Mouse (Mus musculus) forebrain, embryonic 15.5 days (tissue): ENCODE results near the gene Cbx6. TPM values are rescaled to one million over a fixed set of nuclear protein-coding genes. Genes with fewer than 3 reads are reported as not detected.
A peak's percentile ranks its signal among the peaks of the same experiment; 100 is the strongest.

Experiments used
- ATAC-seq: fragments of 200-750 bp; cut with Nextera tagmentation; replicated peaks from 2 replicates; pipeline ENCODE4 v1.8.0; 2017; ENCODE audit warnings: mild to moderate bottlenecking, moderate TSS enrichment, moderate library complexity
- H3K27ac ChIP-seq: fragments of 300-500 bp; sonication (generic); replicated peaks from 2 replicates; pipeline ENCODE4 v1.5.1; 2015; ENCODE audit warnings: mild to moderate bottlenecking, inconsistent platforms
- H3K27me3 ChIP-seq: fragments of 300-500 bp; sonication (generic); 2 replicates; pipeline ENCODE4 v1.6.1; 2015; ENCODE audit warnings: inconsistent platforms
- H3K36me3 ChIP-seq: fragments of 300-500 bp; sonication (generic); 2 replicates; pipeline ENCODE4 v1.6.1; 2015; ENCODE audit warnings: mild to moderate bottlenecking, inconsistent platforms
- H3K4me1 ChIP-seq: fragments of 300-500 bp; sonication (generic); 2 replicates; pipeline ENCODE4 v1.6.1; 2015; ENCODE audit warnings: inconsistent platforms
- H3K4me2 ChIP-seq: fragments of 300-500 bp; sonication (generic); replicated peaks from 2 replicates; pipeline ENCODE4 v1.6.1; 2015; ENCODE audit warnings: mild to moderate bottlenecking, inconsistent platforms
- H3K4me3 ChIP-seq: fragments of 300-500 bp; sonication (generic); 2 replicates; pipeline ENCODE4 v1.5.1; 2015; ENCODE audit warnings: mild to moderate bottlenecking, inconsistent platforms
- H3K9ac ChIP-seq: fragments of 300-500 bp; sonication (generic); replicated peaks from 2 replicates; pipeline ENCODE4 v1.6.1; 2015; ENCODE audit warnings: mild to moderate bottlenecking, inconsistent platforms
- H3K9me3 ChIP-seq: fragments of 300-500 bp; sonication (generic); 2 replicates; pipeline ENCODE4 v1.6.1; 2016; ENCODE audit warnings: inconsistent platforms
- WGBS: fragments of 180-500 bp; shearing (Covaris S2); methylation state at CpG from one replicate; pipeline ENCODE4 v1.1.7; 2015; ENCODE audit warnings: mixed read lengths; 5-methylcytosine and 5-hydroxymethylcytosine counted together
- polyA plus RNA-seq: library from polyadenylated mRNA; unstranded; fragments of >200 nt; fragmentation: Nextera tagmentation; extraction: Ambion mirVana; gene quantifications from 2 replicates; pipeline ENCODE4 v1.2.1, GENCODE M21; 2015

The Cbx6 gene
- polyA plus RNA-seq, 1 experiment from 2014 or later, result 52.7 TPM

DNA sequence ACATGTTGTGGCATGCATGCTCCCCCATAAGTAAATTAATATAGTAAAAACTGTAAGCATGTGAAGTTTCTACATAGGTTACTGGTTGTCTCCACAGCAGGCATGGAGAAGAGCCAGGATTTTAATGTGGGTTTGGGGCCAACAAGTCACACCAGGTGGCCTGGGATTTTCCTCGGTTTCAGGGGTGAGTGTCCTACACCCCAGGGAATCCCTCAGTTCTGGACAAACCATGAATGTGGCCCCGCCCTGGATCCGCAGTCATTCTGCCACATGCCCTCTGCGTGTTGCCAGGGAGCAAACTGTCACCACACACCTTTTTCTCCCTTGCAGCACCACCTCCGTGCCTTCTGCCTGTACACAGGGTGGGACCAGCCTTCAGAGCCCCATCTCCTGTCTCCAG is 25.8 kb downstream of the Cbx6 start:
- Histone ChIP-seq H3K4me1 (peaks cover 9% of the 10 kb centered on the region), H3K36me3 (no peaks in the 10 kb centered on the region), H3K4me2 (no peak overlapping the region), H3K9ac (no peak overlapping the region), H3K9me3 (no peaks in the 10 kb centered on the region), H3K4me3 (no peak overlapping the region), H3K27me3 (peaks cover 27% of the 10 kb centered on the region), H3K27ac (no peak overlapping the region)
- ATAC-seq, result no peak
- 55% methylated on average over 5 of the region's 5 CpGs for WGBS

DNA sequence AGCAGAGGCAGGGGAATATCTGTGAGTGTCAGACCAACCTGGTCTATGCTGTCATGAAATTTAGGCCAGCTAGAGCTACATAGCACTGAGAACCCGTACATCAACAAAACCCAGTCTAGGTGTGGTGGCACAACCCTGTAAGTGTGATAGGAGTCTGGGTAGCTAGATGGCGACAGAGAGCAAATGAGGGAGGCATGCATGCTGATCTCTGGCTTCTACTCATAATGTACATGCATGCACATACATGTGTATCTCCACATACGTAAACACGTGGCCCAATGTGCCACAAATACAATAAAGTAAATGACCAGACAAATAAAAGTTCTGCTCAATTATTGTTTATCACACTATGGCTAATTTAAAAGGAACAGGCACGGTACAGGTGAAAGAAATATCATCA is 26.4 kb downstream of the Cbx6 start:
- ATAC-seq, result no peak

DNA sequence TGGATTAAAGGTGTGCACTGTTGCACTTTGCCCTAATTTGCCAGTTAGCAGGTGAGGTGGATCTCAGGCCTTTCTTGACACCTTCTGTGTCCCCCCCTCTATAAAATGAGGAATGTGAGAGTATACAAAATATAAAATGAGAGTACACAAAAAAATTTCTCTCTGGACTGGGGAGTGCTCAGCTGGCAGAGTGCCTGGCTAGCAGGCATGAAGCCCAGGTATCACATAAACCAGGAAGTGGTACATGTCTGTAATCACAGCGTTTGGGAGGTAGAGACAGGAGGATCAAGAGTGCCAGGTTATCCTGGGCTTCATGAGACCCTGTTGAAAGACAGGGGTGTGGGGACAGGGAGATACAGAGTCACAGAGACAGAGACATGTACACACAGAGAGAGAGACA is 27.4 kb downstream of the Cbx6 start:
- no peak overlapping the region for H3K4me2 ChIP-seq
- no peak overlapping the region for H3K9ac ChIP-seq
- no peak overlapping the region for H3K4me3 ChIP-seq
- H3K27ac ChIP-seq, result no peak overlapping the region
- peaks cover 22% of the 10 kb centered on the region for H3K4me1 ChIP-seq
- WGBS, result 43% methylated on average over 1 of the region's 1 CpGs
- H3K36me3 ChIP-seq, result no peaks in the 10 kb centered on the region
- peaks cover 42% of the 10 kb centered on the region for H3K27me3 ChIP-seq
- H3K9me3 ChIP-seq, result no peaks in the 10 kb centered on the region
- ATAC-seq, result no peak

More for the DNA sequence above, 26.4 kb downstream of the Cbx6 start:
- no peak overlapping the region for H3K9ac ChIP-seq
- peaks cover 14% of the 10 kb centered on the region for H3K4me1 ChIP-seq
- peaks cover 33% of the 10 kb centered on the region for H3K27me3 ChIP-seq
- H3K4me3 ChIP-seq, result no peak overlapping the region
- no peak overlapping the region for H3K27ac ChIP-seq
- no peak overlapping the region for H3K4me2 ChIP-seq
- no peaks in the 10 kb centered on the region for H3K9me3 ChIP-seq
- H3K36me3 ChIP-seq, result no peaks in the 10 kb centered on the region
- 29% methylated on average over 5 of the region's 5 CpGs for WGBS

DNA sequence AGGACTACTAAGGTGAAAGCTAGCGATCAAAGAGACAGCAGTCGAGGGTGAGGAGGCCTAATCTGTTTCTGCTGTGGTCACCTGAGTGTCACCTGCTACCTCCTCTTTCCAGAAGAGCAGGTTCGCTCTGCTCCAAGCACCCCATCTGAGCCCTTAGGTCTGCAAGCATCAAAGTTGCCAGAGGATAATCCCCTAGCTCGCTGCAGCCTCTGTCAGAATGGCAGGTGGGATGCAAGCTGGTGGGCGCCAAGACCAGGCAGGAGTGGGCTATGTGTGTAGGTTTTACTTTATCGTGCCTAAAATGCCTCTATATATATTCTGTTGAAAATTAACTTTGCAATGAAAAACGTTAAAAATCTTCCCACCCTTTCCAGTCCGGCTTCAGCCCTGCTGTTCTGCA is 29.2 kb downstream of the Cbx6 start:
- H3K36me3 ChIP-seq, result no peaks in the 10 kb centered on the region
- H3K27me3 ChIP-seq, result peaks cover 49% of the 10 kb centered on the region
- H3K4me2 ChIP-seq, result peak overlapping the region; percentile 78
- peak overlapping the region; percentile 62 for H3K4me3 ChIP-seq
- peaks cover 22% of the 10 kb centered on the region for H3K4me1 ChIP-seq
- no peak for ATAC-seq
- WGBS, result 19% methylated on average over 8 of the region's 8 CpGs
- H3K27ac ChIP-seq, result no peak overlapping the region
- peak overlapping the region; percentile 63; the same call in 1 of the 2 replicates for H3K9ac ChIP-seq
- no peaks in the 10 kb centered on the region for H3K9me3 ChIP-seq

DNA sequence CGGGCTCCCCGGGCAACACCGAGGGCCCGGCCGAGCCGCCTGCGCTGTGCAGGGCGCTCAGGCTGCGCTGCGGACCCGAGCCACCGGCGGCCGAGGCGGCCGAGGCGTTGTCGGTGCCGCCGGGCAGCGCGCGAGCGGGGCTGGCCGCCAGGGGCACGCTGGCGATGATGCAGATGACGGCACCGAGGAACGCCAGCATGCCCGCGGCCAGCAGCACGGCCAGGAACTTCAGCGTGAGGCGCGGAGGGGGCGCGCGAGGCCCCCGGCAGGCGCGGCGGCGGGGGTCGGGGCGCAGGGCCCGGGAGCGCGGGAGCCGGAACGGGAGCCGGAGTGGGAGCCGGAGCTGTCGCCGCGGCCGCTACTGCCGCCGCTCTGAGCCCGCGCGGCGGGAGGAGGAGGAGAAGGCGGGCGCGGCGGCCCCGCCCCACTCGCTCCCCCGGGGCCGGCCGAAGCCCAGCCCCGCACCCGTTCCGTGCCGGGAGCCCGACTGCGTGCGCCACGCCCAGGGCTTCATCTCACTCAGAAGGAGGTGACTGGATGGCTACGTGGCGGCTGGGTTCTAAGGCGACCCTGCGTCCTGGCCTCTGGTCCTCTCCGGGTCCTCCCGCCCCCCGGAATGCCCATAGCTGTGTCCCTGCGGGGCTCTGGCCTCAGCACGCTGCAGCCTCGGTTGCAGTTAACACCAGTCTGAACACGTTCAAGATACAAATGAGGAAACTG is 30.0 kb downstream of the Cbx6 start, which contains the start of gene Nptxr:
Nptxr (minus strand) TSS at position 415 of the 720 bp plus-strand sequence.
- Histone ChIP-seq H3K4me3 (peak within 1 kb of the TSS; percentile 62), H3K36me3 (no peaks in the 10 kb centered on the region), H3K27ac (peak within 1 kb of the TSS; percentile 72), H3K9ac (peak within 1 kb of the TSS; percentile 63), H3K9me3 (no peaks in the 10 kb centered on the region), H3K4me1 (peaks cover 22% of the 10 kb centered on the region), H3K27me3 (peaks cover 49% of the 10 kb centered on the region), H3K4me2 (peak within 1 kb of the TSS; percentile 78)
- ATAC-seq, result peak; percentile 78
- under 1% methylated on average over 67 of the region's 91 CpGs for WGBS

DNA sequence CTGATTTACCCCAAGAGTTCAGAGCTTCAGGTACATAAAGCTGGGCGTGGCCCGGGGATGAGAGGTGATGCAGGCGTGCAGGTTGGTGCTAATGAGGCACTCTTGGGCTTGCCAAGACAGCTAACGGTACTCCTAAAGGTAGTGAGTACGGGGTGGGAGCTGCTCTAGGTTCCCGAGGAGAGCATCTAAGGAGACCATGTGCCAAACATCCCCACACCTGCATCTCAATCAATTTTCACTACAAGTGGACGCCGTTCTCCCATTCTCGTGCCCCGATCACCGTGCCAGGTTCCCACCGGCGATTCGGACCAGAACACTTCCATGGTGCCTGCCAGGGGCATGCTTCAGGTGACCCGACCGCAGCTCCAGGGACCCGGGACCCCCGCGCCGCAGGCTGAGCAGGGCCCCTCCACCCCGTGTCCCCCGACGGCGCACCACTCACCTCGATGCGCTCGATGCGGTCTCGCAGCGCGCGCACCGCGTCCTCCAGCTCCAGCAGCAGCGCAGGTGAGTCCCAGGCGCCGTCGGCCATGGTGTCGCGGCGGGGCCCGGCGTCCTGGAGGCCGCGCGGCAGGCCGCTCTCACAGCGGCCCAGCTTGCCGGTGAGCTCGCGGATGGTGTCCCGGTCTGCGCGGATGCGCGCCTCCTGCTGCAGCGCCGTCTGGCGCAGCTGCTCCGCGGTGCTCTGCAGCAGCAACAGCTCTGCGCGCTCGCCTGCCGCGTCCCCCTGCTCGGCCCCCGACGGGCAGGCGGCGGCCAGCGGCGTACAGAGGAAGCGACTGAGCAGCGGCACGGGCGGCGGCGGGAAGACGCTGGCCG is 30.7 kb downstream of the Cbx6 start:
- peaks cover 22% of the 10 kb centered on the region for H3K4me1 ChIP-seq
- peaks cover 49% of the 10 kb centered on the region for H3K27me3 ChIP-seq
- peak; percentile 74 for ATAC-seq
- H3K4me3 ChIP-seq, result peak overlapping the region; percentile 62
- H3K9ac ChIP-seq, result peak overlapping the region; percentile 63
- H3K9me3 ChIP-seq, result no peaks in the 10 kb centered on the region
- peak overlapping the region; percentile 78 for H3K4me2 ChIP-seq
- H3K27ac ChIP-seq, result peak overlapping the region; percentile 72
- H3K36me3 ChIP-seq, result no peaks in the 10 kb centered on the region
- 5% methylated on average over 81 of the region's 81 CpGs for WGBS

DNA sequence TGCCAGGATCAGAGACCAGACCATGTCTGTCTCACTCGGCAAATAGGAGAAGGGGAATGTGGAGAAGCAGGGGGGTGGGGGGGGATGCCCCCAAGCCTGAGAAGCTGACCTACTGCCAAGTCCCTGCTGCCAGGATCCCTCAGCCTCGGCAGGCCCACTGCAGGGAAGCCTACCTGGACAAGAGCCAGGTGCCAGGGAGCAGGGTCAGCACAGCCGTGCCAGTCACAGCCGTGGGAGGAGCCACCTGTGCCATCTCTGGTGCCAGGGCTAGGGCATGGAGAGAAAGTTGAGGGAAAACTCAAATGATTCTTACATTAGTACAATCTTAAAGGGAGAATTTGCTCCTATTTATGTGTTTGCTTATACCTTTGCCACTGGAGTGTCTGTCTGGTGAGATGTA is 32.2 kb downstream of the Cbx6 start:
- Histone ChIP-seq H3K9me3 (no peaks in the 10 kb centered on the region), H3K4me1 (peaks cover 22% of the 10 kb centered on the region), H3K4me2 (no peak overlapping the region), H3K36me3 (no peaks in the 10 kb centered on the region), H3K27me3 (peaks cover 42% of the 10 kb centered on the region), H3K9ac (no peak overlapping the region), H3K27ac (no peak overlapping the region), H3K4me3 (no peak overlapping the region)
- ATAC-seq, result no peak
- WGBS, result 54% methylated on average over 4 of the region's 4 CpGs

DNA sequence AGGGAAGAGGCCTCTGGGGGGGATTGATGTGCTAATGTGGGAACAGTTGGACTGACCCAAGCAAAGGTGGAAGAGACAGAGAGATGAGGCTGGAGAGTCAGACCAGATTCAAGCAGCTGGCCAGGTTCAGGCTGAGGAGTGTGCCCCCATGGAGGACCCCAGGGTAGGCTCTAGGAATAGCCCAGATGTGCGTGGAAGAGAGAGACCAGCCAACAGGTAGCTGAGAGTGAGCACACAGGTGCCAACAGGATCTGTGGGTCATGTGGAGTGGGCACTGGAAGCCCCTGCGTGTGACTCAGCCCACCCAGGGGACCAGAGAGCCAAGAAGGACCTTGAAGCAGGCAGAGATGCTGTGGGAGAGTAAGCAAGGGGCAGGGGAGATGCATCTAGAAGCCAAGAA is 32.8 kb downstream of the Cbx6 start:
- ATAC-seq, result no peak
- Histone ChIP-seq H3K4me2 (no peak overlapping the region), H3K4me1 (peaks cover 22% of the 10 kb centered on the region), H3K27ac (no peak overlapping the region), H3K4me3 (no peak overlapping the region), H3K36me3 (no peaks in the 10 kb centered on the region), H3K9me3 (no peaks in the 10 kb centered on the region), H3K27me3 (peaks cover 37% of the 10 kb centered on the region), H3K9ac (no peak overlapping the region)
- 77% methylated on average over 2 of the region's 2 CpGs for WGBS

DNA sequence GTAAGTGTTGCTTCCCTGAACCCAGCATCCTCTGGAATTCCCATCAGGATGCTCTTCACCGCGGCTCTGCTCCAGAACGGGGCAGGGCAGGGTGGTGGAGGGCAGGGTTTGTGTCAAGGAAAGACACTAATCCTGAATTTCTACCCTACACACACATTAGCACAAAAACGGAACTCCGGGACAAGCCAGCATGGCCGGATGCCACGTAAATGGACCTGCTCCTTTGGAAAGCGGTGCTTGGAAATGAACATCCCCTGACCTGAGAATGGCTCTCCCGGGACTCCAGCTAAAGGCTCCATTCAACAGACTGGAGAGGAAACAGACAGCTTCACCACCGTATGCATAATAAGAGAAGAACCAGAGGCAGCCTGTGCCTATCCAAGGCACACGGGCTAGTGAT is 33.8 kb downstream of the Cbx6 start:
- no peaks in the 10 kb centered on the region for H3K9me3 ChIP-seq
- H3K9ac ChIP-seq, result no peak overlapping the region
- H3K4me2 ChIP-seq, result no peak overlapping the region
- ATAC-seq, result no peak
- H3K4me3 ChIP-seq, result no peak overlapping the region
- no peak overlapping the region for H3K27ac ChIP-seq
- no peaks in the 10 kb centered on the region for H3K36me3 ChIP-seq
- peaks cover 25% of the 10 kb centered on the region for H3K4me1 ChIP-seq
- peaks cover 27% of the 10 kb centered on the region for H3K27me3 ChIP-seq
- 61% methylated on average over 11 of the region's 11 CpGs for WGBS

DNA sequence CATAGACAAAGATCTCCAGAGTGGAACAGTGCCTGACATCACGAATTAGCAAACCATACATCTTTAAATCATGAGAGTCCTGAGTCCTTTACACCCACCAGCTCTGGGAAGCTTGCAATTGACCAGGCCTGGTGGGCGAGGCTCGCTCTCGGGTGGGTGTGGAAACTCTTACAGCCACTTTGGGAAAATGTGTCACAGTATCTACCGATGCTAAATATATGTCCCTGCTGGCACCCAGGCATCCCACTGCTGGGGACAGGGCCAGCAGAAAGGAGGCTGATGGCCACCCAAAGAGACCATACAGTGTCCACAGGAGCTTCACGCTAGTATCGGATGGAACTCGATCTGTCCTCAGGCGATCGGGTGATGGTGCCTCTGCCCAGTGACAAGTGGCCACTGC is 35.9 kb downstream of the Cbx6 start:
- ATAC-seq, result no peak

DNA sequence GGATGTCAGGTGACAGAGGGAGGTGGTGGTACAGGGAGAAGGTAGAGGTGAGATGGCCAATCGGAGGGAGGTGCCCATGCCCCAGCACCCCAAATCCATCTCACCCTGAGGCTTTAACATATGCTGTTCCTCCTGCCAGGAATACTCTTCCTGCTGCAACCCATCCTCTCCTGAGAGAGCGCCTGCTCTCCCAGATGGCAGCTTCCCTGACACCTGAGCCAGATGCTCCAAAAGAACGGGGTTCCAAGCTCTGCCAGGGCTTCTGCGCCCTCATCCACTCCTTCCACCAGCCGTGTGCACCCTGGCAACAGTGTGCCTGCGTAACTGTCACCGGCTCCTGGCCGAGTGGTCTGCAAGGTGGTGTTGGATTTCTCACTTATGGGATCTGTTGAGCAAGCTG is 36.8 kb downstream of the Cbx6 start:
- Histone ChIP-seq H3K4me3 (no peak overlapping the region), H3K9me3 (no peaks in the 10 kb centered on the region), H3K4me1 (peaks cover 7% of the 10 kb centered on the region), H3K9ac (no peak overlapping the region), H3K27ac (no peak overlapping the region), H3K4me2 (no peak overlapping the region), H3K27me3 (peaks cover 13% of the 10 kb centered on the region; the same call in 1 of the 2 replicates), H3K36me3 (no peaks in the 10 kb centered on the region)
- 89% methylated on average over 8 of the region's 8 CpGs for WGBS
- ATAC-seq, result no peak

More for the DNA sequence above, 35.9 kb downstream of the Cbx6 start:
- no peaks in the 10 kb centered on the region for H3K9me3 ChIP-seq
- no peak overlapping the region for H3K9ac ChIP-seq
- H3K4me3 ChIP-seq, result no peak overlapping the region
- H3K27me3 ChIP-seq, result peaks cover 21% of the 10 kb centered on the region
- H3K36me3 ChIP-seq, result no peaks in the 10 kb centered on the region
- no peak overlapping the region for H3K4me2 ChIP-seq
- H3K4me1 ChIP-seq, result peaks cover 15% of the 10 kb centered on the region
- 87% methylated on average over 10 of the region's 10 CpGs for WGBS
- no peak overlapping the region for H3K27ac ChIP-seq

DNA sequence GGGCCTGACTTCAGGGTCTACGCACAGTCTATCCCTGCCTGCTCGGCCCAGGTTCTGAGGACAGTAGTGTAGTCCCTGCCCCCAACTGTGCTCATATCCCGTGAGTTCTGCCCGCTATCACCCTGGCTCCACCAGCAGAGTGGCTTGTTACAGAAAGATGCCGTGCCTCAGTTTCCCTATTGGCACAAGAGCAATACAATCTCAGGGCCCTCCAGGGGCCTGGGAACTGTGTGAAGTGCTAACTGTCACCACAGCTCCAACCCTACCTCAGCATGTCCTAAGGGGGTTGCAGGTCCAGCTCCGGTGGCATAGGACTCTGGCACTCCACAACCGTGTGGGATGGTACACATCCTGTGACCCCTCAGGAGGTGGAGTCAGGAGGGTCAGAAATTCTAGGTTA is 37.4 kb downstream of the Cbx6 start:
- H3K36me3 ChIP-seq, result no peaks in the 10 kb centered on the region

More for the DNA sequence above, 37.4 kb downstream of the Cbx6 start:
- no peak for ATAC-seq
- no peak overlapping the region for H3K4me2 ChIP-seq
- H3K9ac ChIP-seq, result no peak overlapping the region
- H3K27ac ChIP-seq, result no peak overlapping the region
- WGBS, result 88% methylated on average over 7 of the region's 7 CpGs
- no peak overlapping the region for H3K4me3 ChIP-seq
- no peaks in the 10 kb centered on the region for H3K9me3 ChIP-seq
- H3K27me3 ChIP-seq, result peaks cover 8% of the 10 kb centered on the region; the same call in 1 of the 2 replicates
- H3K4me1 ChIP-seq, result peaks cover 3% of the 10 kb centered on the region
